ENCODE assay signal across 13 mouse cellular contexts in the genomic region with DNA sequence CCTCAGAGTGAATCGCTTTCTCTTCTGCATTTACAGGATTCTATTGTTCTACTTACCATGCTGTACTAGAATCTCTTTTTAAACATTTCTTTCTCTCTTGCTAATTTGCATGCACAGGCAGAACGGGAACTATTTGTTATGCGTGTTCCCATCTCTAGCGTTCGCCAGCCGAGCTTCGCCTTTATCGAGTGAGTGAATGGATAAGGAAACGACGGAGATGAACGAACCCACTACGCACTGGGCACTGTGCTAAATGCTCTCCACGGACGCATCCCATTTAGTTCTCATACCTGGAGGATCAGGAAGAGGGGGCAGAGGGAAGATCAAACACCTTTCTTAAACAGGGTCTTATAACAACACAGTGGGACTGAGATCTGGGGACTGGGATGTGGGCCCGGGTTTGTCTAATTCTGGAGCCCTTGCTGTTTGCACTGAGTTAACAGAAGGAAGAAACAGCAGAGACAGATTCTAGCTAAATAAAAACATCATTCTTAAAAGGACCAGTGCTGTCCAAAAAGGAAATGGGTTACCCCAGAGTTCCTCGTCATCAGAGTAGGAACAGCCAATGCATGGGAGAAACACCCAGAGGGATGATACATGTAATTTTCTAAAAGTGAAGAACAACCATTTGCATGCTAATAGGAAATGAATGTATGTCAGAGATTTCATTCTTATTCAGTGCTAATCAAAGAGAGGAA.
DNase-seq lines count a peak whose midpoint lies in the region; ATAC-seq and TF ChIP-seq lines count a peak whose summit lies in the region.
"Had no signal": no experiment of that assay in that cellular context is flagged by ENCODE, and none has a peak within 500 bp of the region (broad histone marks: within the 10 kb centered on the region; RNA-seq: fewer than 3 reads in every experiment).

No protein-coding gene starts in this region.

- peak; percentile 23; the same call in 1 of the 2 replicates for ATAC-seq in liver, postnatal 0 days
- ATAC-seq in hindbrain, embryonic 15.5 days (ENCODE audit: low FRiP score, low read depth): peak; percentile 63; the same call in 1 of the 2 replicates
- no peak for ATAC-seq in liver, embryonic 11.5 days (replicated peaks; ENCODE audit: low FRiP score)
- ATAC-seq: CD4-positive, CD25-positive, alpha-beta regulatory T cell, adult 4 months had no signal

- TF ChIP-seq EP300 in liver, postnatal 0 days (IDR thresholded peaks at IDR 0.05; ENCODE audit: low read depth): 0 out of 2 replicates have a peak, but pooled peaks have one; percentile 19

- no peaks in the 10 kb centered on the region; the same call in 1 of the 2 replicates for H3K9me3 ChIP-seq in liver, postnatal 0 days (ENCODE audit: low read length)
- no peaks in the 10 kb centered on the region for H3K9me3 ChIP-seq in hindbrain, embryonic 15.5 days
- H3K9me3 ChIP-seq in liver, embryonic 11.5 days (ENCODE audit: control insufficient read depth, low read length): no peaks in the 10 kb centered on the region

- no peak overlapping the region for H3K27ac ChIP-seq in liver, postnatal 0 days (ENCODE audit: low read depth)
- H3K27ac ChIP-seq in hindbrain, embryonic 15.5 days (replicated peaks): peak overlapping the region; percentile 69
- no peak overlapping the region for H3K27ac ChIP-seq in liver, embryonic 11.5 days (ENCODE audit: low read depth, low read length)

- no peak overlapping the region for H3K4me3 ChIP-seq in liver, postnatal 0 days (ENCODE audit: low read depth, low read length)
- H3K4me3 ChIP-seq in hindbrain, embryonic 15.5 days: no peak overlapping the region
- no peak overlapping the region for H3K4me3 ChIP-seq in liver, embryonic 11.5 days (ENCODE audit: low read depth, low read length)
- H3K4me3 ChIP-seq: erythroblast, embryonic 14.5 days had no signal

- H3K9ac ChIP-seq in liver, postnatal 0 days (replicated peaks): no peak overlapping the region
- H3K9ac ChIP-seq in hindbrain, embryonic 15.5 days: no peak overlapping the region
- H3K9ac ChIP-seq in liver, embryonic 11.5 days (ENCODE audit: low read depth, low read length): no peak overlapping the region

- H3K36me3 ChIP-seq in liver, postnatal 0 days (replicated peaks; ENCODE audit: insufficient read depth, low read length): no peaks in the 10 kb centered on the region
- no peaks in the 10 kb centered on the region for H3K36me3 ChIP-seq in hindbrain, embryonic 15.5 days
- no peaks in the 10 kb centered on the region for H3K36me3 ChIP-seq in liver, embryonic 11.5 days (ENCODE audit: control insufficient read depth, insufficient read depth, low read length)

- DNase-seq in liver, postnatal 0 days: no peak
- DNase-seq in liver: no peak
- peak; percentile 48 to 81 for DNase-seq in left cerebral cortex, postnatal 25 days (ENCODE audit: low spot score in 2 of 2)
- peak; percentile 28 to 42 for DNase-seq in right cerebral cortex, postnatal 36 days (ENCODE audit: low spot score in 2 of 2)
- DNase-seq in natural killer cell, adult 2 months (ENCODE audit: low spot score in 2 of 2): no peak
- no peak for DNase-seq in lung, postnatal 10 days
- no peak for DNase-seq in liver, embryonic 11.5 days (ENCODE audit: low spot score)
- DNase-seq: kidney, adult 18-20 months; lung, adult 18-20 months had no signal

- H3K4me2 ChIP-seq in liver, postnatal 0 days (ENCODE audit: low read depth, low read length): no peak overlapping the region
- peak overlapping the region; percentile 20 for H3K4me2 ChIP-seq in hindbrain, embryonic 15.5 days
- H3K4me2 ChIP-seq in liver, embryonic 11.5 days: no peak overlapping the region
- H3K4me2 ChIP-seq: heart, embryonic 11.5 days had no signal

- WGBS in liver, postnatal 0 days (ENCODE audit: insufficient replicate concordance): 80% methylated on average over 16 of the region's 16 CpGs
- 28% methylated on average over 16 of the region's 16 CpGs for WGBS in hindbrain, embryonic 15.5 days
- 86% methylated on average over 16 of the region's 16 CpGs for WGBS in liver, embryonic 11.5 days

- H3K4me1 ChIP-seq in liver, postnatal 0 days (ENCODE audit: insufficient read depth): no peaks in the 10 kb centered on the region
- peaks cover 11% of the 10 kb centered on the region for H3K4me1 ChIP-seq in hindbrain, embryonic 15.5 days (replicated peaks)
- H3K4me1 ChIP-seq in liver, embryonic 11.5 days (replicated peaks; ENCODE audit: control insufficient read depth, insufficient read depth, low read length): no peaks in the 10 kb centered on the region

- H3K27me3 ChIP-seq in liver, postnatal 0 days (ENCODE audit: insufficient read depth, low read length): no peaks in the 10 kb centered on the region
- H3K27me3 ChIP-seq in hindbrain, embryonic 15.5 days: no peaks in the 10 kb centered on the region
- no peaks in the 10 kb centered on the region for H3K27me3 ChIP-seq in liver, embryonic 11.5 days (replicated peaks; ENCODE audit: control insufficient read depth, insufficient read depth, low read length)

- no peak for TF ChIP-seq CTCF in liver, postnatal 0 days (IDR thresholded peaks at IDR 0.05; ENCODE audit: low read depth)

- intact Hi-C loops in left cerebral cortex, postnatal 25 days (cut with DNase I): no loop called here

Comparison
In these comparisons a context has a peak if more than half of its experiments do, and no peak if none do; other contexts are left out.
1. DNase-seq: peak in left cerebral cortex, postnatal 25 days (2 of 2) and right cerebral cortex, postnatal 36 days (2 of 2); none in liver, postnatal 0 days (single experiment), liver (single experiment), natural killer cell, adult 2 months (0 of 2), lung, postnatal 10 days (single experiment) and liver, embryonic 11.5 days (single experiment).